Mouse (Mus musculus) kidney, adult 2 months (tissue): ENCODE measurements at regions not wholly inside any gene's neighbourhood (a gene's known extent, or its start where the extent isn't known, plus 50 kb on each side); places are given as distances from the start of the nearest gene placed in this dataset.

Experiments
- CTCF ChIP-seq: fragments of 200-500 bp; conservative IDR thresholded peaks from 2 replicates; pipeline ENCODE4 v1.5.1; 2011; ENCODE audit warnings: low read depth, mild to moderate bottlenecking, control low read depth, low read length, moderate library complexity, mixed read lengths; ENCODE audit not compliant: insufficient read depth, insufficient read length
- POLR2A ChIP-seq: fragments of 200-500 bp; IDR thresholded peaks from one replicate; pipeline ENCODE4 v1.6.1; 2011; ENCODE audit warnings: low read depth, low read length, control low read depth

GRCm38 (mm10) chr4:26422084-26422483, 75.4 kb upstream of the Manea start:
- TF ChIP-seq POLR2A (no peak), CTCF (no peak)
